Mouse (Mus musculus) liver, embryonic 14.5 days (tissue): Measurements from ENCODE around the gene Gm10142.
"Not testable (repeated sequence)": the region's sequence is repeated elsewhere in the genome, so short reads cannot be mapped to it uniquely, and the experiment has no call there.

Source experiments
- CTCF ChIP-seq: IDR thresholded peaks from 2 replicates; pipeline ENCODE4 v1.5.1; 2016; ENCODE audit warnings: antibody characterized with exemption, low read depth, control low read depth
- EP300 ChIP-seq: IDR thresholded peaks from 2 replicates; pipeline ENCODE4 v1.6.1; 2016; ENCODE audit warnings: antibody characterized with exemption, low read depth

DNA sequence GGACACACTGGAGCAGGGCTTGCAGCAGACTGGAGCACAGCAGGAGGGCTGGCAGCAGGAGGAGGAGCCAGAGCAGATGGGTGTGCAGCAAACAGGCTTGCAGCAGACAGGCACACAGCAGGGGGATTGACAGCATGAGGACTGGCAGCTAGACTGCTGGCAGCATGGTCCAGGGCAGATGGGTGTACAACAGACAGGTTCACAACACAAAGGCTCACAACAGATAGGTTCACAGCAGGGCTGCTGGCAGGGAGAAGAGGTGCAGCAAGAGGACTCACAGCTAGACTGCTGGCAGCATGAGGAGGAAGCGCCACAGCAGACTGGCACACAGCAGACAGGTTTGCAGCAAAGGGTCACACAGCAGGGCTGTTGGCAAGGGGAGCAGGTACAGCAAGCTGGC is 35.1 kb downstream of the Gm10142 start:
- TF ChIP-seq EP300, CTCF: not testable (repeated sequence)
